Mouse (Mus musculus): Measurements from ENCODE around the gene Ror1.

Ror1 gene

GRCm38 (mm10) chr4:100095685-100096595 lies at the start of gene Ror1:
Ror1 (plus strand) TSS chr4:100095791.
- in situ Hi-C loops (cut with MboI; ENCODE audit: low sequenced_read_pairs) = no loop called here

DNA sequence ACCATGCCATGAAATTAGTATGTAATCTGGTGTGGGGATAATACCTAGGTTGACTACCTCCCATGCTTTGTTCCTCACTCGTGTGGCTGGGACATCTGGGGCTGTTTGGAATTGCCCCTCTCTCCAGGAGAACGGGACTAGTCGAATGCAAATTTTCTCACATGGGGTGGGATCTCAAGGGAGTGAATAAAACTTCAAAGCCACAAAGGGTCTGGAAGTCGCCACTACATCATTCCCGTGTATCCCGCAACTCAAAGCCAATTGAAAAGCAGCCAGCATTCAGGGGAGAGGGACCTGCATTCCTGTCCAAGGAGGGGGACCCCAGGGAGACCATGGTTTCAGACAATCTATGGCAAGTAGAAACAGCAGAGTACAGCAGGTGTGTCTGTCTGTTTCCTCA lies 48.5 kb upstream of the Ror1 start:
- in situ Hi-C loops (cut with MboI; ENCODE audit: low sequenced_read_pairs) = loop anchor here (25.0 kb wide), 1 partner anchor 490 kb away; no protein-coding TSS in a partner anchor

DNA sequence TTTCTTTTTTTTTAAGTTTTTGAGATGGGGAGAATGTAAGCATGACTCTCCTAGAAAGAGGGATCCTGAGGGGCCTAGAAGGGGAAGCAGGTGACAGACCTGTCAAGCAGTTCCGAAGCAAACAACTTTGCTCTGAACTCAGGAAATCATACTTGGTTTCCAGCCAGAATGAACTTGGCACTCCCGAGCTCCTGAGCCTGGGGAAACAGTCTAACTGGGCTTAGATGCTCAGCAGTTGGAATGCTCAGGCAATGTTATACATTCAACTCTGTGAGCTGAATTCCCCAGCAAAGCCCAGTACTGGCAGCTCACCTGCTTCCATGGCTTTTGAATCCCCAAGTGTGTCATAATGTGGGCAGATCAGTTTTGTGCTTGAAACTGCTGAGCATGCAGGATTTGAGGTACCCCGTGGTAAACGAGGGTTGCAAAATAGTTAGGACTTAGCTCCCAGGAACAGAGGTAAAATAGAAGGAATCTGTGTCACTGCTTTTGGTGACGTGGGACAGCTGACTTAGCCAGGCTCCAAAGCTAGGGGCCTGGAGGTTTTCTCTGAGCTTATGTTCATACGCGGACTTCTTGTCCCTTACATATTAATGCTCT lies 47.1 kb upstream of the Ror1 start:
- in situ Hi-C loops (cut with MboI; ENCODE audit: low sequenced_read_pairs) = loop anchor here (25.0 kb wide), 1 partner anchor 489 kb away; no protein-coding TSS in a partner anchor

DNA sequence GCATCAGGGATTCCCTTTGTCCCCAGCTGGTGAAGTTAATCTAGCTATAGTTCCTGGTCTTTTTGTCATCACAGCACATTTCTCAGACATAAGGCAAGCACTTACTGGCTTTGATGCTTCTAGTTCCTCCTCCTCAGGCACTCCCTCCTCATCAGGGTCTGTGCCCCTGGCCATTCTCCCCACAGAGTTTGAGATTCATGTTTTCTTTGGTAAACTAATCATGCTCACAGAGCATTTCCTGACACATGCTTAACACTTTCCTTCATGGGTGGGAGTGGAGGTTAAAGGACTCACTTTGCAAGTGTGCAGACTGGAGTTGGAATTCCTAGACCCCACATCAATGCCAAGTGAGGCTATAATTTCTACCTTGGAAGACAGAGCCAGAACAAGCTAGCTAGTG lies 43.8 kb upstream of the Ror1 start:
- in situ Hi-C loops (cut with MboI; ENCODE audit: low sequenced_read_pairs) = no loop called here

- in situ Hi-C loops (cut with MboI; ENCODE audit: low sequenced_read_pairs) = no loop called here
Measured at GRCm38 (mm10) chr4:100052258-100052657, 43.3 kb upstream of the Ror1 start.

DNA sequence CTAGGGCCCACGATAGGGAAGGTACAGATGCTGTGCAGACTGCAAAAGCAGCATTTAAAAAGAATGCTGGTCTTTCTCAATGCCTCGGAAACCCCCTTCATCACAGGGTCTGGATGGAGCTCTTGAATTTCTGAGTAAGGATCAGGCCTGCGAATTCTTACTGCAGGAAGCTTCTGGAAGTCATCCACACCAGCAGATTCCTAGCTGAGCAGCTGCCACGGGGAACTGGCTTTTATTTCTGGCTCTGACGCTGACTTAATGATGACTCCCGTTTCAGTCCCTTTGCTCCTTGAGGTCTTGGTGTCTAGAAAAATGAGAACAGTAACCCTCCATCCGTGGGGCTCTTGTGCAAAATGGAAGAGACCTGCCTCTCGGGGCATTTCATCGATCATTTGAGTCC lies 39.5 kb upstream of the Ror1 start:
- in situ Hi-C loops (cut with MboI; ENCODE audit: low sequenced_read_pairs) = no loop called here

DNA sequence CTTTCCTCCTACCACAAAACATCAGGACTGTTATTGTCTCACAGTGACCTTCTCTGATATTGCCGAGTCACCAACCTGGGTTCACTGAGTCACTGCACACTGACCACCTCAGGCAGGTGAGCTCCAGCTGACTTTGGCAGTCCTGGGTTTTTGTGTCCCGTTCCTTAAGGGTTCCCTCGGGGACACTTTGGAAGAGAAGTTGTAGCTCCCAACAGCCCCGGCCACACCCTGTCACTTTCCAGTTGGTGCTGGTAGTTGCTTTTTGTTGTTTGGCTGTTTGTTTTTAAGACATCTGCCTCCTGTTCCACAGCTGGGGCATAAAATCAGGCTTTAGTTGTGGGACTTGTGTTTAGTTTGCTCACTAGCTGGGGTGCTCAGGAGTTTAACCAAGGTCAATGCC lies 39.1 kb upstream of the Ror1 start:
- in situ Hi-C loops (cut with MboI; ENCODE audit: low sequenced_read_pairs) = no loop called here

GRCm38 (mm10) chr4:100057381-100057780 lies 38.2 kb upstream of the Ror1 start:
- in situ Hi-C loops (cut with MboI; ENCODE audit: low sequenced_read_pairs) = no loop called here

DNA sequence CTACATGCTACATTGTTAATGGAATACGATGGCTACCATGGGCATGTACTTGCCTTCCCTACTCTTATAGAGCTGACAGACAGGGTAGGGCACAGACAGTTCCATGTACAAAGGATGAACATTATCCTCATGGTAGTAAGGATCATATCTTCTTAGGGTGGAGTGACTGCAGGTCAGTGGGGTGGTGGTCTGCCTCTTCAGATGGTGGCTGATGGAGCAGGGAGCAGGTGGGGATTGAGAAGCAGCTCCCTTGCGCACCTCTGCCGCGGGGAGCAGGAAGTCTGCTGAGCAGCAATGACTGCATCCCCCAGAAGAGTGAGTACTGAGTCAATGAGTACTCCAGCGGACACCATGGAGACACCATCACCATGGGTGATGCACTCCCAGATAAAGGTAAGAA lies 37.0 kb upstream of the Ror1 start:
- in situ Hi-C loops (cut with MboI; ENCODE audit: low sequenced_read_pairs) = no loop called here

DNA sequence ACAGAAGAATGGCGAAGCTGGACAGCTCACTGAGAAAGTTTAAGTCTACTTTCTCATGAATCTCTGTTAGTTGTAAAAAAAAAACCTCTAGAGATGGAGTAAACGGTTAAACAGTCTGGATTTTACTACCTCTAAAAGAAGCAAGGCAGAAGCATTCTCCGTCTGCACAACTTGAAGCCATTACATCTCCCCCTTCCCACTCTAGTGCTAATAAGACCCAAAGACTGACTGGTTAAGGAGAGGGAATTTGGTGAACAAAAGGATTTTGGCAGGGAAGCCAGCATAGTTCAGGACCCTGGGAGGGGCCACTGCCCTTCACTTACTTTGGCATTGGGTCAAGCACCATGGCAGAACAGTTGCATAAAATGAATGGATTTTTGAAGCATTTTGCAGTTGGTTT lies 35.8 kb upstream of the Ror1 start:
- in situ Hi-C loops (cut with MboI; ENCODE audit: low sequenced_read_pairs) = no loop called here

- in situ Hi-C loops (cut with MboI; ENCODE audit: low sequenced_read_pairs) = no loop called here
Measured at GRCm38 (mm10) chr4:100061396-100062066, 34.1 kb upstream of the Ror1 start.

GRCm38 (mm10) chr4:100065686-100066085 lies 29.9 kb upstream of the Ror1 start:
- in situ Hi-C loops (cut with MboI; ENCODE audit: low sequenced_read_pairs) = no loop called here

- in situ Hi-C loops (cut with MboI; ENCODE audit: low sequenced_read_pairs) = no loop called here
Measured at GRCm38 (mm10) chr4:100070101-100070500, 25.5 kb upstream of the Ror1 start.

- in situ Hi-C loops (cut with MboI; ENCODE audit: low sequenced_read_pairs) = no loop called here
Measured at GRCm38 (mm10) chr4:100096596-100097181, 1.1 kb downstream of the Ror1 start.

DNA sequence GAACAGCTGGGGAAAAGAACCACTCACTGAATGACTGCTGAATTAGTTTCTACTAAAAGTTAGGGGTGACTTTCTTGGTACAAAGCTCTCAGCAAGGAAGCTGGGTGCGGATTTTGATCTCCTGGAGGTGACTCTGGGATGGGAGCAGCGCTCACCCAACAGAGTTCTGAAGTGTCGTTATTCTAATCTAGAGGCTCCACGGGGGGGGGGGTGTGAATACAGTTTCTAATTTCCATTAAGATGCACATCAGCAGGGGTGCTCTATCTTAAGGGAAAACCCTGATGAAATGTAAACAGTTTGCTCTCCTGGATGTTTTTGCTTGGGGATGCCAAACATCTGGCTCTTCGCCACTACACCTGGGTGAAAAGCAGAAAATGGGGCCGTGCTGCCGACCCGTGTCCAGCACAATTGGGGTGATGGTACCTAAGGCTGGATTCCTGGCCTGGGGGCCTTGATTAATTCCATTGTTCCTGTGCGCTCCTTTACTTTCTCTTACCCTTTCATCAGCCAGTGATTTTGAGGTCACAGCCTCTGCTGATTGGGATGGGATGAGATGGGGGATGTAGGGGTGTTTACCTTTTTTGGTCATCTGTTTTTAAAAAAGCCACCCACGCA lies 1.9 kb downstream of the Ror1 start:
- in situ Hi-C loops (cut with MboI; ENCODE audit: low sequenced_read_pairs) = no loop called here

- in situ Hi-C loops (cut with MboI; ENCODE audit: low sequenced_read_pairs) = no loop called here
Measured at GRCm38 (mm10) chr4:100101066-100101820, 5.7 kb downstream of the Ror1 start.

- in situ Hi-C loops (cut with MboI; ENCODE audit: low sequenced_read_pairs) = no loop called here
Measured at GRCm38 (mm10) chr4:100101844-100102243, 6.3 kb downstream of the Ror1 start.

DNA sequence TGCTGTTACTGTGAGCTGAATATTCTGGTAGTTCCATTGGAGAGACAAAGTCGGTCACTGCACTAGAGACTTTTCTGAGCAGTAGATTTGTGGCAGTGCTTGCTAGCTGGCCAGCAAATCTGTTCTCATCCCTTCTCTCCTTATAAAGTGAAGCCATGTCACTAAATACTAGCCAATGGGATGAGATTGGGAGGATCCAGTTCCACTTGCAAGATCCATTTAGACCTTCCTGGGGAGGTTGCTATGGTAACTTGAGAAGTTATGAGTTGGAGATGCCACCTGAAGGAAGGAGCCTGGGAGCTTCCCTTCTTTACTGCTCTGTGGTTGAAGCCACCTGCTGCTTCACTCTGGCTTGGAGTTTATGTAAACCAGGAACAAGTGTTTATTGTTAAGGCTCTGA lies 8.7 kb downstream of the Ror1 start:
- in situ Hi-C loops (cut with MboI; ENCODE audit: low sequenced_read_pairs) = no loop called here

GRCm38 (mm10) chr4:100107593-100107992 lies 12.0 kb downstream of the Ror1 start:
- in situ Hi-C loops (cut with MboI; ENCODE audit: low sequenced_read_pairs) = no loop called here

DNA sequence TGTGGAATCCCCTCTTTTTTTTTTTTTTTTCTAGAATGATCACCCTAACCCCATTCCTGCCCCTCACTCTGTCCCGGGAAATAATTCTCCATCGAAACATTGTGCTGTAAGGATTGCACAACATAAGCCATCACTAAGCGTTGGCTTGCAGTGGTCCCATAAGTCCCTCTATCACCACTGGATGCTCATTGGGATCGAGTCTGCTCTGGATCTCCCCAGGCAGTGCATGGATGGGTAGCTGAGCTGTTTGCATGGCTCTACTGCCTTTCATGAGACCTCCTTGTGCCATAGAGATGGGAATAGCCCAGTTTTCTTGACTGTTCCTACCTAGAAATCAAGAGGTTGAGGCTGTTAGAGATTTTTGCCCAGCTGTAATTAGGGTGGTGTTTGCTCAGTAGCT lies 13.0 kb downstream of the Ror1 start:
- in situ Hi-C loops (cut with MboI; ENCODE audit: low sequenced_read_pairs) = no loop called here
